Mouse (Mus musculus): ENCODE measurements around the gene Crmp1.

GRCm38 (mm10) chr5:37206364-37206763, 35.4 kb upstream of the Crmp1 start:
- TF ChIP-seq EP300 (optimal IDR thresholded peaks at IDR 0.05) (no peak), CTCF (IDR thresholded peaks at IDR 0.05; ENCODE audit: low read depth) (no peak)
